Mouse (Mus musculus): ENCODE results near the gene Sdhaf1. TPM values are rescaled to one million over a fixed set of nuclear protein-coding genes. Genes with fewer than 3 reads are reported as not detected.

Sdhaf1 gene
- total RNA-seq (2023) = 10 to 100 TPM in 1 of 2 experiments, 1 to 10 TPM in 1; 8.8 to 11.4 TPM

GRCm38 (mm10) chr7:30323795-30324194 lies at the start of gene Sdhaf1:
Sdhaf1 (minus strand) TSS chr7:30323895.

DNA sequence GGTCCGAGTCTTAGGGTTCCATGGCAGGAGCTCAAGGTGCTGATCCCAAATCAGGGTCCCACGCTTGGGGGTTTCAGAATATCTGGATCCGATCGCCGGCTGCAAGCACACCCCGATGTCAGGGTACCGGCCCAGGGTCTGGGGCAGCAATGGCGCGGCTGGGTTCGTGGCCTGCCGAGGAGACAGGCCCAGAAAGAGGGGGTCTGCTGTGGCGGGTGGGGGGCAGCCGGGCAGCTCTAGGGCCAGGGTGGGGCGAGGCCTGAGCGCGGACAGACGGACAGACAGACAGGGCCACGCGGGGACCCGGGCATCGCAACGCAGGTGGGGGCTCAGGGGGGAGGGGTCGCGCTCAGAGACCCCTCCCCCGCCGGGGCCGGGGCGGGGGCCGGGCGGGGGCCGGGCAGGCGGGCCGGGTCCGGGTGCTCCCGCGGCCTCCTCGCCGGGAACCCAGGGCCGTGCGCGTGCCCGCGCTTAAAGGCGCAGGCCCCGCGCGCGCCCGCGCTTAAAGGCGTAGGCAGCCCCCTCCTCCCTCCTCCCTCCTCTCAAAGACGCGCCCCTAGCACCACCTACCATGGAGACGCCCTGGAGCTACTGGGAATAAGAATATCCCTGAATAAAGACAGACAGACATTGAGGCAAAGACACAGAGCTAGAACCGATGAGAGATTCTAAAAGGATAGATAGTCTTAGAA lies 39.1 kb upstream of the Sdhaf1 start, which contains the start of gene Lrfn3:
Lrfn3 (minus strand) TSS at position 121 of the 692 bp plus-strand sequence.

GRCm38 (mm10) chr7:30321539-30322284 lies 2.0 kb downstream of the Sdhaf1 start, which contains the start of gene E130208F15Rik:
E130208F15Rik (plus strand) TSS chr7:30321740.

DNA sequence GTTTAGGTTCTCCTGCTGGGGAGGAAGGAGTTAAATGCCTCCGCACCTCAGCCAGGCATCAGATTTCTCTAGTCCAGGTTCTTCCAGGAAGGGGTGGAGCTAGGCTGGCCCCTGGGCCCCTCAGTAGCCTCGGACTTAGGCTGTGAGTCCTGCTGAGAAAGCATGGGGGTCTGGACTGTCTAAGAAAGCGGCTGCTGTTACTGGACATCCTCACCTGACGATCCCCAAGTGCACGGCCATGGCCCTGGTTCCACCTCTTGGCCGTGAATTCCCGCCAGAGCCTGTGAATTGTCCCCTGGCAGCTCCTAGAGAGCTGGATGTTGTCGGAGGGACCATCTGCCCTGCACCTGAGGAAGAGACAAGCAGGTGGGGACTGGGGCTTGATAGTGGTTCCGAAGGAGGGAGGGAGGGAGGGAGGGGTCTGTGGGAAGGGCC lies 9.0 kb downstream of the Sdhaf1 start, which contains the start of gene Syne4:
Syne4 (plus strand) TSS at position 87 of the 435 bp plus-strand sequence.

GRCm38 (mm10) chr7:30308076-30309005 lies 15.4 kb downstream of the Sdhaf1 start, which contains the start of gene Alkbh6:
Alkbh6 (plus strand) TSS chr7:30308717.

GRCm38 (mm10) chr7:30291215-30292131 lies 32.2 kb downstream of the Sdhaf1 start, which contains the start of gene Clip3:
Clip3 (plus strand) TSS chr7:30291728.

DNA sequence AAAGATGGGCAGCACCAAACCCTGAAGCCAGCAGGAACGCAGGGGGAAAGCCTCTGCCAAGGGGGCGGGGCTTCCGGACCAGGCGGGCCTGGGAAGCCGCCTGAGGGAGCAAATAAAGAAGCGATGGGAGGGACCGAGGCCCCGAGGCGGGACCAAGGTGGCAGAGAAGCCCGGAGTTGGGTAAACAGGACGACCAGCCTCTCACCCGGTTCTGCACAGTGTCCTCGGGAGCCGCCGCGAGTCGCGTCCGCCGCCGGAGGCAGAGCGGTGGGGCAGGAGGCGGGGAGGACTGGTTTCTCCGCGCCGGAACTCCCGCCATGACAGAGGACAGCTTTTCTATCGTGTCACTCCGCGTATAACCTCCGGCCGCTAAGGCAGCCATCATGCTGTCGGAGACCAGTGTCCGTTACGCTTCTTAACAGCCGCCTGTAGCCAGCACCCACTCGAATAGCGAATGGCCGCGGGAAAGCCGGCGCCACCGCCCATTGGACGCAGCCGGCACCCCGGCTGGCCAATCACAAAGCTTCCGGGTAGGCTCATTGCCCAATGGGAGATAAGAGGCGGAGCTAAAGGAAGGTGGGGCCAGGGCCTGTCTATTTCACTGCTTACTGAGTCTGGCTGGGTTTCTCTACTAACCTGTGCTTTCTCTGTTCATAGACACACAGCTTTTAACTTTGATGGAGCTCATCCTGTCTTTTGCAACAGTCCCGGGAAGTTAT lies 43.6 kb downstream of the Sdhaf1 start, which contains the start of the genes Thap8 and Wdr62:
Thap8 (plus strand) TSS at position 144 of the 719 bp plus-strand sequence.
Wdr62 (minus strand) TSS at position 469 of the 719 bp plus-strand sequence.

Other genes with a start within 250 kb of the Sdhaf1 start
- gene Gm26920, start 233.5 kb downstream of the Sdhaf1 start, total RNA-seq (2023) = not detected
- gene Zfp566, start 233.4 kb downstream of the Sdhaf1 start, total RNA-seq (2023) = 10 to 100 TPM in 1 of 2 experiments, 1 to 10 TPM in 1; 7.1 to 10.5 TPM
- 10 to 100 TPM; 50.5 to 60.3 TPM for gene Zfp260, start 229.1 kb downstream of the Sdhaf1 start, total RNA-seq (2023)
- 10 to 100 TPM; 11.6 to 16.6 TPM for gene Zfp382, start 202.0 kb downstream of the Sdhaf1 start, total RNA-seq (2023)
- gene Zfp146, start 154.1 kb downstream of the Sdhaf1 start, total RNA-seq (2023) = 10 to 100 TPM; 53.4 to 56.2 TPM
- gene Cox7a1, start 139.8 kb downstream of the Sdhaf1 start, total RNA-seq (2023) = 1 to 10 TPM in 1 of 2 experiments, not detected in 1; 1.8 TPM
- gene Capns1, start 125.1 kb downstream of the Sdhaf1 start, total RNA-seq (2023) = 100 to 1,000 TPM; 155 to 167 TPM
- 10 to 100 TPM; 35.1 to 43.9 TPM for gene Polr2i, start 91.9 kb downstream of the Sdhaf1 start, total RNA-seq (2023)
- gene Tbcb, start 91.6 kb downstream of the Sdhaf1 start, total RNA-seq (2023) = 10 to 100 TPM; 26.0 to 27.3 TPM
- not detected for gene Ovol3, start 88.2 kb downstream of the Sdhaf1 start, total RNA-seq (2023)
- gene Thap8, start 43.8 kb downstream of the Sdhaf1 start, total RNA-seq (2023) = 1 to 10 TPM in 1 of 2 experiments, under 1 TPM in 1; 0.44 to 1.3 TPM
- 1 to 10 TPM; 4.0 to 8.4 TPM for gene Wdr62, start 43.5 kb downstream of the Sdhaf1 start, total RNA-seq (2023)
- gene Clip3, start 32.2 kb downstream of the Sdhaf1 start, total RNA-seq (2023) = under 1 TPM; 0.64 to 0.65 TPM
- gene Alkbh6, start 15.2 kb downstream of the Sdhaf1 start, total RNA-seq (2023) = 10 to 100 TPM; 39.8 to 42.3 TPM
- gene Syne4, start 9.1 kb downstream of the Sdhaf1 start, total RNA-seq (2023) = 1 to 10 TPM; 5.5 to 6.3 TPM
- 1 to 10 TPM; 6.6 to 9.5 TPM for gene E130208F15Rik, start 2.2 kb downstream of the Sdhaf1 start, total RNA-seq (2023)
- not detected for gene Lrfn3, start 38.9 kb upstream of the Sdhaf1 start, total RNA-seq (2023)
- 10 to 100 TPM; 10.7 to 27.3 TPM for gene Tyrobp, start 89.9 kb upstream of the Sdhaf1 start, total RNA-seq (2023)
- 100 to 1,000 TPM; 185 to 201 TPM for gene Hcst, start 96.0 kb upstream of the Sdhaf1 start, total RNA-seq (2023)
- gene Nfkbid, start 97.8 kb upstream of the Sdhaf1 start, total RNA-seq (2023) = 10 to 100 TPM; 40.1 to 45.7 TPM
- 1 to 10 TPM; 3.8 to 4.3 TPM for gene Aplp1, start 121.6 kb upstream of the Sdhaf1 start, total RNA-seq (2023)
- not detected for gene Kirrel2, start 133.8 kb upstream of the Sdhaf1 start, total RNA-seq (2023)
- gene Nphs1, start 134.4 kb upstream of the Sdhaf1 start, total RNA-seq (2023) = not detected
- not detected for gene Prodh2, start 169.7 kb upstream of the Sdhaf1 start, total RNA-seq (2023)
- 1 to 10 TPM; 3.3 to 6.3 TPM for gene Arhgap33, start 211.2 kb upstream of the Sdhaf1 start, total RNA-seq (2023)
- gene Hspb6, start 228.3 kb upstream of the Sdhaf1 start, total RNA-seq (2023) = 1 to 10 TPM; 2.0 to 2.3 TPM
- 10 to 100 TPM; 15.1 to 19.7 TPM for gene Proser3, start 228.4 kb upstream of the Sdhaf1 start, total RNA-seq (2023)
- gene Lin37, start 235.9 kb upstream of the Sdhaf1 start, total RNA-seq (2023) = 10 to 100 TPM; 38.3 to 46.3 TPM
- gene U2af1l4, start 239.4 kb upstream of the Sdhaf1 start, total RNA-seq (2023) = 10 to 100 TPM; 74.3 to 75.7 TPM
- 10 to 100 TPM; 24.2 to 32.0 TPM for gene Gm49396, start 239.4 kb upstream of the Sdhaf1 start, total RNA-seq (2023)
- 100 to 1,000 TPM; 127 to 151 TPM for gene Psenen, start 239.7 kb upstream of the Sdhaf1 start, total RNA-seq (2023)
- gene Igflr1, start 241.5 kb upstream of the Sdhaf1 start, total RNA-seq (2023) = 10 to 100 TPM; 44.6 to 51.3 TPM